Mouse (Mus musculus) hindbrain, embryonic 10.5 days (tissue): ENCODE measurements around the gene Serpind1. TPM values are rescaled to one million over a fixed set of nuclear protein-coding genes. Genes with fewer than 3 reads are reported as not detected.

Experiments
- DNase-seq: peaks from one replicate; pipeline ENCODE4 v3.0.0-alpha.2; 2017; ENCODE audit warnings: low spot score
- H3K27ac ChIP-seq: fragments of 300-500 bp; sonication (generic); 2 replicates; pipeline ENCODE4 v1.5.1; 2016; ENCODE audit warnings: mild to moderate bottlenecking, moderate library complexity
- H3K27me3 ChIP-seq: fragments of 300-500 bp; sonication (generic); 2 replicates; pipeline ENCODE4 v1.6.1; 2016; ENCODE audit warnings: mild to moderate bottlenecking; ENCODE audit not compliant: poor library complexity, insufficient read depth, severe bottlenecking
- H3K36me3 ChIP-seq: fragments of 300-500 bp; sonication (generic); 2 replicates; pipeline ENCODE4 v1.6.1; 2016; ENCODE audit warnings: mild to moderate bottlenecking, moderate library complexity
- H3K4me1 ChIP-seq: fragments of 300-500 bp; sonication (generic); replicated peaks from 2 replicates; pipeline ENCODE4 v1.6.1; 2016; ENCODE audit warnings: mild to moderate bottlenecking
- H3K4me3 ChIP-seq: fragments of 300-500 bp; sonication (generic); 2 replicates; pipeline ENCODE4 v1.5.1; 2016; ENCODE audit warnings: mild to moderate bottlenecking, moderate library complexity
- H3K9me3 ChIP-seq: fragments of 300-500 bp; sonication (generic); 2 replicates; pipeline ENCODE4 v1.6.1; 2016; ENCODE audit warnings: mild to moderate bottlenecking, moderate library complexity
- WGBS: fragments of 180-500 bp; shearing (Covaris S2); methylation state at CpG from one replicate; pipeline ENCODE4 v1.1.7; 2016; 5-methylcytosine and 5-hydroxymethylcytosine counted together
- polyA plus RNA-seq: library from polyadenylated mRNA; unstranded; fragments of >200 nt; fragmentation: Nextera tagmentation; extraction: Ambion mirVana; gene quantifications from 2 replicates; pipeline ENCODE4 v1.2.1, GENCODE M21; 2016

The Serpind1 gene
- polyA plus RNA-seq, 1 experiment from 2014 or later = 0.21 TPM

- no peak for DNase-seq
These were observed 5.1 kb upstream of the Serpind1 start for GRCm38 (mm10) chr16:17326064-17326463.

GRCm38 (mm10) chr16:17329848-17330570, 1.2 kb upstream of the Serpind1 start:
- Histone ChIP-seq H3K4me1 (no peaks in the 10 kb centered on the region), H3K27me3 (no peaks in the 10 kb centered on the region), H3K36me3 (peaks cover 23% of the 10 kb centered on the region), H3K27ac (no peak overlapping the region), H3K9me3 (no peaks in the 10 kb centered on the region), H3K4me3 (no peak overlapping the region)
- 100% methylated on average over 1 of the region's 1 CpGs for WGBS
- DNase-seq = no peak

More at GRCm38 (mm10) chr16:17326064-17326463, 5.1 kb upstream of the Serpind1 start:
- peaks cover 61% of the 10 kb centered on the region for H3K36me3 ChIP-seq
- 86% methylated on average over 2 of the region's 2 CpGs for WGBS
- H3K4me1 ChIP-seq = no peaks in the 10 kb centered on the region
- no peaks in the 10 kb centered on the region for H3K9me3 ChIP-seq
- no peak overlapping the region for H3K27ac ChIP-seq
- H3K4me3 ChIP-seq = no peak overlapping the region
- no peaks in the 10 kb centered on the region for H3K27me3 ChIP-seq

- DNase-seq = no peak
- 91% methylated on average over 5 of the region's 5 CpGs for WGBS
- Histone ChIP-seq H3K36me3 (peaks cover 23% of the 10 kb centered on the region; the same call in 1 of the 2 replicates), H3K4me3 (no peak overlapping the region), H3K27ac (no peak overlapping the region), H3K4me1 (no peaks in the 10 kb centered on the region), H3K27me3 (no peaks in the 10 kb centered on the region), H3K9me3 (no peaks in the 10 kb centered on the region)
These were observed 684 bp downstream of the Serpind1 start for GRCm38 (mm10) chr16:17331855-17332254.

- Histone ChIP-seq H3K27ac (no peak overlapping the region), H3K4me3 (no peak overlapping the region), H3K4me1 (no peaks in the 10 kb centered on the region), H3K27me3 (no peaks in the 10 kb centered on the region), H3K36me3 (peaks cover 23% of the 10 kb centered on the region; the same call in 1 of the 2 replicates), H3K9me3 (no peaks in the 10 kb centered on the region)
- no peak for DNase-seq
These were observed 3.4 kb downstream of the Serpind1 start for GRCm38 (mm10) chr16:17334574-17334973.

- Histone ChIP-seq H3K9me3 (no peaks in the 10 kb centered on the region), H3K27ac (no peak overlapping the region), H3K4me3 (no peak overlapping the region), H3K27me3 (no peaks in the 10 kb centered on the region), H3K4me1 (no peaks in the 10 kb centered on the region), H3K36me3 (peaks cover 16% of the 10 kb centered on the region; the same call in 1 of the 2 replicates)
- 72% methylated on average over 1 of the region's 1 CpGs for WGBS
- no peak for DNase-seq
These were observed 4.9 kb downstream of the Serpind1 start for GRCm38 (mm10) chr16:17336089-17336488.

GRCm38 (mm10) chr16:17339701-17340100, 8.5 kb downstream of the Serpind1 start:
- 91% methylated on average over 7 of the region's 7 CpGs for WGBS

GRCm38 (mm10) chr16:17340705-17341104, 9.5 kb downstream of the Serpind1 start:
- peaks cover 28% of the 10 kb centered on the region for H3K36me3 ChIP-seq
- no peak overlapping the region for H3K4me3 ChIP-seq
- H3K4me1 ChIP-seq = no peaks in the 10 kb centered on the region
- no peak for DNase-seq
- H3K27ac ChIP-seq = no peak overlapping the region
- WGBS = 83% methylated on average over 2 of the region's 2 CpGs
- H3K9me3 ChIP-seq = no peaks in the 10 kb centered on the region
- H3K27me3 ChIP-seq = no peaks in the 10 kb centered on the region

More at GRCm38 (mm10) chr16:17339701-17340100, 8.5 kb downstream of the Serpind1 start:
- H3K4me3 ChIP-seq = no peak overlapping the region
- H3K9me3 ChIP-seq = no peaks in the 10 kb centered on the region
- no peaks in the 10 kb centered on the region for H3K27me3 ChIP-seq
- DNase-seq = no peak
- no peaks in the 10 kb centered on the region for H3K4me1 ChIP-seq
- peaks cover 29% of the 10 kb centered on the region for H3K36me3 ChIP-seq
- no peak overlapping the region for H3K27ac ChIP-seq

- no peak overlapping the region for H3K4me3 ChIP-seq
- H3K36me3 ChIP-seq = peaks cover 24% of the 10 kb centered on the region
- H3K4me1 ChIP-seq = no peaks in the 10 kb centered on the region
- 88% methylated on average over 4 of the region's 4 CpGs for WGBS
- H3K9me3 ChIP-seq = no peaks in the 10 kb centered on the region
- no peaks in the 10 kb centered on the region for H3K27me3 ChIP-seq
- H3K27ac ChIP-seq = no peak overlapping the region
- no peak for DNase-seq
These were observed 10.7 kb downstream of the Serpind1 start for GRCm38 (mm10) chr16:17341847-17342246.

GRCm38 (mm10) chr16:17345141-17345812, 14.1 kb downstream of the Serpind1 start:
- H3K27ac ChIP-seq = no peak overlapping the region
- 91% methylated on average over 8 of the region's 8 CpGs for WGBS

GRCm38 (mm10) chr16:17345813-17346155, 14.6 kb downstream of the Serpind1 start:
- Histone ChIP-seq H3K36me3 (peaks cover 48% of the 10 kb centered on the region), H3K27ac (no peak overlapping the region), H3K9me3 (no peaks in the 10 kb centered on the region), H3K27me3 (no peaks in the 10 kb centered on the region), H3K4me3 (no peak overlapping the region), H3K4me1 (no peaks in the 10 kb centered on the region)
- no peak for DNase-seq
- 89% methylated on average over 2 of the region's 2 CpGs for WGBS

More at GRCm38 (mm10) chr16:17345141-17345812, 14.1 kb downstream of the Serpind1 start:
- no peaks in the 10 kb centered on the region for H3K4me1 ChIP-seq
- H3K4me3 ChIP-seq = no peak overlapping the region
- H3K9me3 ChIP-seq = no peaks in the 10 kb centered on the region
- H3K27me3 ChIP-seq = no peaks in the 10 kb centered on the region
- peaks cover 42% of the 10 kb centered on the region for H3K36me3 ChIP-seq
- DNase-seq = no peak

GRCm38 (mm10) chr16:17346766-17347165, 15.6 kb downstream of the Serpind1 start:
- peaks cover 57% of the 10 kb centered on the region for H3K36me3 ChIP-seq
- H3K4me1 ChIP-seq = no peaks in the 10 kb centered on the region
- DNase-seq = no peak

GRCm38 (mm10) chr16:17356031-17356430, 24.9 kb downstream of the Serpind1 start:
- Histone ChIP-seq H3K27ac (no peak overlapping the region), H3K36me3 (peaks cover 69% of the 10 kb centered on the region)

More at GRCm38 (mm10) chr16:17346766-17347165, 15.6 kb downstream of the Serpind1 start:
- no peaks in the 10 kb centered on the region for H3K9me3 ChIP-seq
- H3K4me3 ChIP-seq = no peak overlapping the region
- 96% methylated on average over 1 of the region's 1 CpGs for WGBS
- H3K27ac ChIP-seq = no peak overlapping the region
- no peaks in the 10 kb centered on the region for H3K27me3 ChIP-seq

GRCm38 (mm10) chr16:17358787-17359186, 27.6 kb downstream of the Serpind1 start:
- no peaks in the 10 kb centered on the region for H3K9me3 ChIP-seq
- H3K4me1 ChIP-seq = no peaks in the 10 kb centered on the region
- H3K27me3 ChIP-seq = no peaks in the 10 kb centered on the region
- DNase-seq = no peak
- H3K27ac ChIP-seq = no peak overlapping the region
- 95% methylated on average over 4 of the region's 4 CpGs for WGBS
- H3K36me3 ChIP-seq = peaks cover 66% of the 10 kb centered on the region
- H3K4me3 ChIP-seq = no peak overlapping the region

More at GRCm38 (mm10) chr16:17356031-17356430, 24.9 kb downstream of the Serpind1 start:
- no peaks in the 10 kb centered on the region for H3K27me3 ChIP-seq
- H3K9me3 ChIP-seq = no peaks in the 10 kb centered on the region
- 94% methylated on average over 6 of the region's 6 CpGs for WGBS
- no peak for DNase-seq
- H3K4me1 ChIP-seq = no peaks in the 10 kb centered on the region
- H3K4me3 ChIP-seq = no peak overlapping the region
